Mouse (Mus musculus) left cerebral cortex, adult 2 months (tissue): ENCODE data around the gene Zfp382. TPM values are rescaled to one million over a fixed set of nuclear protein-coding genes. Genes with fewer than 3 reads are reported as not detected.
"Not testable (repeated sequence)": the region's sequence is repeated elsewhere in the genome, so short reads cannot be mapped to it uniquely, and the experiment has no call there.

ENCODE experiments used
- DNase-seq, 2 experiments: peaks; one replicate each; pipeline ENCODE4 v3.0.0; 2021 to 2022; ENCODE audit warnings: low spot score in 2 of 2, mixed read lengths in 1 of 2; ENCODE audit errors: extremely low spot score in 1 of 2
- H3K27ac ChIP-seq: fragments of 200-600 bp; 2 replicates; pipeline ENCODE4 v1.8.1; 2022
- H3K4me3 ChIP-seq: fragments of 200-600 bp; 2 replicates; pipeline ENCODE4 v1.8.1; 2022
- CTCF ChIP-seq: fragments of 200-600 bp; IDR thresholded peaks from 2 replicates; pipeline ENCODE4 v1.8.1; 2022; ENCODE audit warnings: antibody characterized with exemption, mild to moderate bottlenecking, moderate library complexity
- intact Hi-C: fragments of 180-260 bp; cut with DNase I; formaldehyde crosslinking; loops from one replicate; pipeline ENCODE4 v1.15.1; 2025
- total RNA-seq, 2 experiments: library from RNA; stranded (reverse); gene quantifications; 2 replicates each; pipeline ENCODE4 v1.2.3; 2021

Zfp382 gene
- total RNA-seq, 2 experiments from 2014 or later: 34.3 to 37.8 TPM

DNA sequence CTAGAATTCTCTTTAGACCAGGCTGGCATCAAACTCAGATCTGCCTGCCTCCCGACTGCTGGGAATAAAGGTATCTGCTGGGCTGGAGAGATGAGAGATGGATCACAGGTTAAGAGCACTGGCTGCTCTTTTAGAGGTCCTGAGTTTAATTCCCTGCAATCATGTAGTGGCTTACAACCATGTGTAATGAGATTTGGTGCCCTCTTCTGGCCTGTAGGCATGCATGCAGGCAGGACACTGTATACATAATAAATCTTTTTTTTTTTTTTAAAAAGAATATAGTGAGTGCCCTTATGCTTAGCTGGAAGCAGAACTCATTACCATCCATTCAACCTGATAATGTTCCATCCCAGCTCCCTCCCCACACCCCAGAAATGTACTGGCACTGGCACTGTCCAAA is 32.3 kb downstream of the Zfp382 start:
- intact Hi-C loops: no loop called here
- no peak for DNase-seq
- no peak overlapping the region for H3K4me3 ChIP-seq

DNA sequence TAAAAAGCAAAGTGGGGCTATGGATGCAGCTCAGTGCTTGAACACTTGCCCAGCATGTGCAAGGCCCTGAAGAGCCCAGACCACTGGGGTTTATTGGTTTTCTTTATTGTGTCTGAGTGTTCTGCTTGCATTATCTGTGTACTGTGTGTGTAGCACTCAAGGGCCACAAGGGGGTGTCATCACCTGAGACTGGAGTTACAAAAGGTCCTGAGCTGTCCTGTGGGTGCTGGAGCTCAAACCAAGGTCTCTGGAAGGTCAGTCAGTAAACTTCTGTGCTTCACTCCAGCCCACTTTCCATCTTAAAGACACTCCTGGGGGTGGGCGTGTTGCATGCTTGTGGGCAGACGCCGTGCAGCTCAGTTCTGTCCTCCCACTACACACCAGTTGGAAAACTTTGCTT is 33.8 kb downstream of the Zfp382 start:
- Histone ChIP-seq H3K27ac (no peak overlapping the region), H3K4me3 (no peak overlapping the region)
- intact Hi-C loops: no loop called here
- no peak for DNase-seq
- no peak; the same call in 1 of the 2 replicates for TF ChIP-seq CTCF

More for the DNA sequence above, 32.3 kb downstream of the Zfp382 start:
- no peak; the same call in 1 of the 2 replicates for TF ChIP-seq CTCF
- no peak overlapping the region for H3K27ac ChIP-seq

DNA sequence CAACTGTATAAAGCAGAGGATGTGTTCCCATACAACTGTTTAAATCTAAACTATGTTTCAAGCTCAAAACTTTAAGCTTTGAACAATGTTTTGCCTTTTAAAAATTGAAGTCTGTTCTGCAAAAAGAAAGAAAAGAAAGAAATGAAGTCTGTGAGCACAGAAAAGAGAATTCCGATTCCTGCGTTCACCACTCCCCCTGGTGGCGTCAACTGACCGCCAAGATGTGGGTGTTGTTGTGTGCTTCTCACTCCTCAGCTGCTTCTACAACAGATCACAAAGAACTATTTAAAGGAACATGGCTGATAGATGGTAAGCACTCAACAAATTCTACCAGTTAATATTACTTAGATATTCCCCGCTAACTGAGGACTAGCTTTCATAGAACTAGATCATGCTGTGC is 41.4 kb downstream of the Zfp382 start:
- no peak overlapping the region for H3K4me3 ChIP-seq
- no peak overlapping the region for H3K27ac ChIP-seq
- no peak for DNase-seq
- TF ChIP-seq CTCF: peak; percentile 39
- intact Hi-C loops: no loop called here

DNA sequence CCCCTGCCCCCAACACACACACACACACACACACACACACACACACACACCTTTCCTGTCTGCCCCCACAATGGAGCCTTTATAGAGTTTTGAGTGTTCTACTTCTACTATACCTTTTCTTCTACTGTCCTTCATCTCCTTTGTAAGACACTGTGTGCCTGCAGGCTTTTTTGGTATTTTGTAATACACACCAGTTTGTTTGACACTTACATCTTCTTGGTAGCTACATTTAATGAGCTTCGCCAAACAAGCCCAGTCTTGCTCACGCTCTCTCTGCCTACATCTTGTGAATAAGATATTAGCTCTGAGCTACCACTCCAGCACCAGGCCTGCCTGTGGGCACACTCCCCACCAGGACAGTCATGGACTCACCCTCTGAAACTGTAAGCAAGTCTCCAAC is 43.0 kb downstream of the Zfp382 start:
- intact Hi-C loops: no loop called here
- H3K4me3 ChIP-seq: no peak overlapping the region
- H3K27ac ChIP-seq: no peak overlapping the region
- DNase-seq: no peak
- TF ChIP-seq CTCF: no peak

DNA sequence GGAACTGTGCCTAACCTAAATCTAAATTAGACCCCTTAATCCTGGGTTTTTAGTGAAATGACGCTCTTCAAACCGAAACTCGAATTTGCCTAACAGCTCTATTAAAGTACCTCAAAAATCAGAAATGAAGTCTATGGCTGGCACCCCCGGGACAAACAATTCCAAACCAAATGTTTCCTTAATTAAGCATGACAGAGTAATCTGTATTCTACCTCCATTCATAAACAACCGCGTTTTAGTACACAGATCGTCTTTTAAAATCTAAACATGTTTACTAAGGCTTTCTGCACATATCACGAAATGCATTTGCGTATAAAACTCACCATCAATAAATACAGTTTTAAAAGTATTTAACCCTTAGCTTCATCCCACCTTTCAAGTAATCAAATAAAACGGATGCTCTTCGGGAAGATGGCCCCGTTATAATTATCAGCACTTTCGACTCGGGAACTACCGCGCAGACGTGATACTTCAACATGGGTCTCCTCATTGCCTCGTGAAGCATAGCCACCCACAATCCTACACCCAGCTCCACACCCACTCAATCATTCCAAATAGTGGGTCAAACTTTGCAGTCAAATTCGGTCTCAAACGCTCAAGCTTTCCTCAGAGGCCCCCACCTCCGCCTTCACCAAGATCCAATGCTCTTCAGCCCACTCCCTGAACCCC is 47.3 kb downstream of the Zfp382 start:
- DNase-seq: no peak
- TF ChIP-seq CTCF: no peak
- peak overlapping the region; percentile 51 for H3K4me3 ChIP-seq
- H3K27ac ChIP-seq: peak overlapping the region; percentile 100
- intact Hi-C loops: loop anchor here (2.0 kb wide), 1 partner anchor 70 kb away; no protein-coding TSS in a partner anchor

DNA sequence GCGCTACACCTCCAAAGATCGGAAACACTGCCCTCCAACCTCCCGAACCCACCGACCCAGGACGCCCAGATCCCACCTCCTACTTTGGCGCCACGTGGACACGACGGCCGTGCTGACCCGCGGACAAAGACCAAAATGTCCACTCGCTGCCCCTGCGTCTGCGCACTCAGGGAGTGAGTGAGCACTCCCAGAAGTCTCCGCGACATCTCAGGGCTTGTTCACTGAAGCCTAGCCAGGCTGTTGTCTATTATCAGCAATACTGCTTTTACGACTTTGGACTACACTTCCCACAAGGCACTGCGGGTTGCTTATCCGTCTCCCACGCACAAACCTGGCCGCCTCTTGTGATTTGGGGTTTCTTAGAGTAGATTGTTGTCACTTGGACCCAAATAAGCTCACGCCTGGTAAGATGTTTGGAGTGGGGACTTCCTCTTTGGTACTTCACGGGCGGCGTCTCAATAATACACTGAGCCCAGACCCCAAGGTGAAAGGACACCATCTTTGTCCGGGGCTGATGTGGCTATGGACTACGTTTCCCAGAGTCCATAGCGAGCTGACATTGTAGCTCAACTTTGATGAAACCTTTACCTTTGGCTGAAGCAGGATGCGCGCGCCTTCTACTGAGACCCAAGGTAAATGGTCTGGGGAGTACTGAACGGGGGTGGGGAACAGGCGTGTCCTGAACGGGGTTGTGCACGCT is 48.0 kb downstream of the Zfp382 start, which contains the start of gene Zfp146:
Gene Zfp146, minus strand, starts transcription at position 168 of the 700 bp plus-strand sequence.
- peak within 1 kb of the TSS; percentile 100 for H3K27ac ChIP-seq
- DNase-seq: peak; percentile 88 to 91
- H3K4me3 ChIP-seq: peak within 1 kb of the TSS; percentile 51
- intact Hi-C loops: loop anchor here (2.0 to 5.0 kb wide), 2 partner anchors 71 to 157 kb away; no protein-coding TSS in a partner anchor
- no peak for TF ChIP-seq CTCF

DNA sequence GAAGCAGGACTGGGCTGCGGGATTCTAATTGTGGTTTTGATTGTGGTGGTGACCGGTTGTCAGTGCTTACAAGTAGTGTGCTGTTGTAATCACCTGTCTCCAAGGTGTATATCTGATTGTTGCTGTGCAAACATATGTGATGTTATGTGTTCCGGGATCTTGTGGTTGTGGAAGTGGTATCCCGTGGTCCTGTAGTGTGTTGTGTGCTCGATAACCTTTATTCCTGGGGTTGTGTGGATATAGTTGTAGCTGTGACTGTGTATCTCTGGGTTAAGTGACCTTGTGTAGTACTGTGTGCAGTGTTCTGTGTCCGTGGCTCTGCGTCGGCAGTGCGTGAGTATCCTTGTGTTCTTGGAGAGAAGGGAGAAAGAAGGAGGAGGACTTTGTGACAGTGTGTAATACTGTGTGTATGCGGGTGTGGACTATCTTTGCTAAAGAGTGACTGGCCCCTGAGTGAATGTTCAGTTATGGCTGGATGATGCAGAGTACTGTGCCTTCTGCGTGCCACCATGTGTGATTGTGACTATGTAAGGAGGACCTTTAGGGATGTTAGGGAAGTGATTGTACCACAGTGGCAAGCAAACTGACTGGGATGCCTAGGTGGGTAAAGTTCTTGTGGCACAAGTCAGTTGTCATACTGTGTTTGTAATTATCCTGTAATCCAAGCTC is 48.7 kb downstream of the Zfp382 start:
- H3K27ac ChIP-seq: peak overlapping the region; percentile 100
- DNase-seq: no peak
- H3K4me3 ChIP-seq: peak overlapping the region; percentile 51
- TF ChIP-seq CTCF: no peak
- intact Hi-C loops: loop anchor here (5.0 kb wide), 1 partner anchor 158 kb away; no protein-coding TSS in a partner anchor

DNA sequence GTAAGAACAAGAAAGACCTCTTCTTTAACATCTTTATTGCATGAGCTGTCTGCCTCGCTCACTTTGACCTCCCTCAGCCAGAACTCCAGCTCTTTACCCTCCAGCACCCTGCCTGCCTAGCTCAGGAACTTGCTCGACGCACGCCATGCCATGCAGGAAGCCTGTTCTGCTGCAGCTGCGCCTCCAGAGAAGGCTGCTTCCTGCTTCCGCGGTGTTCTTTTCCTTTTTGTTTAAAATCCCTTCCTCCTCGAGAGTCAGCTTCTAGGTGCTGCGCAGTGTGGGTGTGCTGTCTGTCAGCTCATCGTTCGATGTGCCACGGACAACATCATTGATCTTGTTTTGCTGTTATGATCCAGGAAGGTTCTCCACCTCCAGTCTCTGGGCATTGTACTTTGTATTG is 54.7 kb downstream of the Zfp382 start:
- intact Hi-C loops: no loop called here
- DNase-seq: no peak
- H3K4me3 ChIP-seq: no peak overlapping the region
- no peak overlapping the region for H3K27ac ChIP-seq
- TF ChIP-seq CTCF: no peak

DNA sequence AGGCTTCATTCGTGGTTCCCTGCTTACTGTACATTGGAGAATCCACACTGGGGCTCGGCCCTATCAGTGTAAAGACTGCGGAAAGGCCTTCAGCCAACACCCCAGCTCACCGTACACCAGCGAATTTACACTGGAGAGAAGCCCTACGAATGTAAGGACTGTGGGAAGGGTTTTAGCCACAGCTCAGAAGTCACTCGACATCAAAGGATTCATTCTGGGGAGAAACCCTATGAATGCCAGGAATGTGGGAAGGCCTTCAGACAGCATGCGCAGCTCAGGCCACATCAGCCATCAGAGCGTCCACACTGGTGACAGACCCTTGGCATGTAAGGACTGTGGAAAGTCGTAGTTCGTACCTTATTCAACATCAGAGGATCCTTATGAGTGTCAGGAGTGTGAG is 56.5 kb downstream of the Zfp382 start:
- TF ChIP-seq CTCF: no peak

DNA sequence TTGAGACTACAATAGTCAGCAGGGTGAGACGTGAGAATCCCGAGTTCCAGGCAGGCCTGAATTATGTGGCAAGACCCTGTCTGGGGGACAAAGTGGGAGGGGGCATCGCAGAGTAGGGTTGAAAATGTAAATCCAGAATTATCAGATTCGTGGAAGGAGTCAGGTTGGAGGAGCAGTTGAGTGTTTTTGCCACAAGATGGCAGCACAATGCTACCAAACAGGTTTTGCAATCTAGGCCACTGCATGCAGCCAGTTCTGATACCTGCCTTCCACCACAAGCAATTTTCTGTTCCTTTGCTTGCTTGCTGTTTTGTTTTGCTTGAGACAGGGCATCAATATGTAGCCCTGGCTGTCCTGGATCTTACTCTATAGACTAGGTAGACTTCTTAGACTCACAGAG is 59.6 kb downstream of the Zfp382 start:
- H3K4me3 ChIP-seq: no peak overlapping the region
- peak; percentile 68 for DNase-seq
- peak overlapping the region; percentile 44; the same call in 1 of the 2 replicates for H3K27ac ChIP-seq
- peak; percentile 77 for TF ChIP-seq CTCF
- intact Hi-C loops: loop anchor here (1.0 to 10.0 kb wide), 3 partner anchors 24 to 253 kb away; no protein-coding TSS in a partner anchor

More for the DNA sequence above, 56.5 kb downstream of the Zfp382 start:
- Histone ChIP-seq H3K27ac (no peak overlapping the region), H3K4me3 (no peak overlapping the region)
- DNase-seq: no peak
- intact Hi-C loops: no loop called here

DNA sequence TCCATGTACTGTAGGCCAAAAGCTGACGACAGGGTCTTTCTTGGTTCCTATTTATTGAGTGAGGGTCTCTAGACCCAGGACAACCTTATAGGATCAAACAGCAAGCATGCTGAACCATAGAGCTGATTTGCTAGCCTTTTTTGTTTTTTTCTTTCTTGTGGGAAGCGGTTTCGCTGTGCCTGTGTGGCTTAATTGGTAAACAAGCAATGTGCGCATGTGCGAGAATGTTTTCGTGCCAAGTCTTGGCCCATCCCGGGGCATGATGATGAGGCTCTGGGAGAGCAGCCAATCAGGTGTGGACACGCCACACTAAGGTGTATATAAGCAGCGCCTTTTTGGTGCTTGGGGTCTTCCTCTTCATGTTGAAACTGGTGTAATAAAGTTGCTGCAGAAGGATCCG is 60.2 kb downstream of the Zfp382 start:
- not testable (repeated sequence) for H3K4me3 ChIP-seq, DNase-seq
- intact Hi-C loops: loop anchor here (1.0 to 10.0 kb wide), 3 partner anchors 23 to 253 kb away; no protein-coding TSS in a partner anchor
- H3K27ac ChIP-seq: peak overlapping the region; percentile 44; the same call in 1 of the 2 replicates

DNA sequence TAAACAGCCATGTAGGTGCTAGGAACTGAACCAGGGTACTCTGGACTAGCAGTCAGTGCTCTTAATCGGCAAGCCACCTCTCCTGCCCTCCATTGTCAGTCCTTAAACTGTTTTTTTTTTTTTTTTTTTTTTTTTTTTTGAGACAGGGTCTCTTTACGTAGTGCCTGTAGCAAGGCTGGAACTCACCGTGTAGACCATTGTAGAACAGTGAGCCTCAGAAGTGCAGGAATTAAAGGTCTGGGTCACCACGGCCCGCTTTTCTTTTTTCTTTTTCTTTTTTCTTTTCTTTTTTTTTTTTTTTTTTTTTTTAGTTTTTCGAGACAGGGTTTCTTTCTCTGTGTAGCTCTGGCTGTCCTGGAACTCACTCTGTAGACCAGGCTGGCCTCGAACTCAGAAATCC is 61.4 kb downstream of the Zfp382 start:
- intact Hi-C loops: loop anchor here (5.0 to 10.0 kb wide), 2 partner anchors 34 to 252 kb away; no protein-coding TSS in a partner anchor
- not testable (repeated sequence) for DNase-seq, H3K4me3 ChIP-seq, H3K27ac ChIP-seq
